Mouse (Mus musculus) heart, postnatal 14 days (tissue): ENCODE measurements around the gene Rp9. TPM values are rescaled to one million over a fixed set of nuclear protein-coding genes. Genes with fewer than 3 reads are reported as not detected.
"Not testable (repeated sequence)": the region's sequence is repeated elsewhere in the genome, so short reads cannot be mapped to it uniquely, and the experiment has no call there.

ENCODE experiments used
- DNase-seq, 2 experiments: peaks; one replicate each; pipeline ENCODE4 v3.0.0; 2021 to 2022
- intact Hi-C: fragments of 180-260 bp; cut with DNase I; formaldehyde crosslinking; loops from one replicate; pipeline ENCODE4 v1.15.1; 2025
- total RNA-seq, 2 experiments: library from RNA; stranded (reverse); gene quantifications; 2 replicates each; pipeline ENCODE4 v1.2.3; 2021

Gene Rp9
- total RNA-seq, 2 experiments from 2014 or later = 39.4 to 39.5 TPM

DNA sequence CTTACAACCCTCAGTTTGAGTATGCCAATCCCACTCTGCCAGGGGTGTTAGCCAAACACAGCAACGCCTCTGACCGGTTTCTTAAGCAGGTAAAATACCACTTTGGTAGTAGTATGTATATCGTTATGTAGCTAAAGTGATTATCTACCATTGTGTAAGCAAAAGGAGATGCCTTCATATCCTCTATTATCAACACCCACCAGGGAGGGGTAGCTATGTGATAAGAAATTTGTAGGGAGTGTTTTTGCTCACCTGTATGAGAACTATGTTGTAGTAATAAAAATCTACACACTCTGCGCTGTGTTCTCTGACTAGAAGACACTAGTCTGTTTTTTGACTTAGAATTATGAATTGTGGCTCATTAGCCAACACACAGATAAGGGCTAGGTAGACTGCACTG, 44.8 kb downstream of the Rp9 start:
- intact Hi-C loops = no loop called here
- DNase-seq = no peak

DNA sequence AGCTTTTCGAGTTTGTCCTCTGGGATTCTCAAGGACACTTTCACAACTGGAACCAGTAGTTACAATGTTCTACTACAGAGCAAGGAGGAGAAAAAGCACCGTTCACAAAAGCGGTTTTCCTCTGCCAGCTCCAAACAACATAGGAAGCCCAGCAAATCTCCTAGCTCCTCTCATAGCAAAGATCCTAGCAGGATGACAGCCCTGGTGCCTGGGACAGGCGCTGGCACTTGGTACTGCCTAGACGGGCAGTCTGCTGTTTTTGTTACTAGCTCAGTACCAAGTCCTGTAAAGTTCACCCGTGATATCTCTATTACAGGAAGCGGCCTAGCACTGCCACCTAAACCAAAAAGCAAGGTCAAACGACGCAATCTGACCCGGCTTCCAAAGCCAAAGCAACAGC, 45.3 kb downstream of the Rp9 start:
- intact Hi-C loops = no loop called here

DNA sequence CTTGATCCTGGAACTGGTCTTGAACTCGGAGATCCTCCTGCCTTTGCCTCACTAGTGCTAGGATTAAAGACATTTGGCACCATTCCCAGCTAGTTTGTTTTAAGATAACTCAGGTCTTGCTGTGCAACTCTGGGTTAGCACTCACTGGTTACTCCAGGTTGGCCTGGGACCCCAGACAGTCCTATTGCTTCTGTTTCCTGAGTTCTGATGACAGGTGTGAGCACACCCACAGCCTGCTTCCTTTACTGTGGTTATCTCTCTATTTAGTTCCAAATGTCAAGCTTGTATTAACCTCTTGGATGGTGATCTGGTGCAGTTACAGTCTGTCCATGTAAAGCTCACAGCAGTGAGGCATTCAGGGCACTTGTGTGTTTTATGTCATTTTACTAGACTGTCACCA, 46.0 kb downstream of the Rp9 start:
- intact Hi-C loops = no loop called here
- DNase-seq = no peak

More for the DNA sequence above, 45.3 kb downstream of the Rp9 start:
- no peak for DNase-seq

DNA sequence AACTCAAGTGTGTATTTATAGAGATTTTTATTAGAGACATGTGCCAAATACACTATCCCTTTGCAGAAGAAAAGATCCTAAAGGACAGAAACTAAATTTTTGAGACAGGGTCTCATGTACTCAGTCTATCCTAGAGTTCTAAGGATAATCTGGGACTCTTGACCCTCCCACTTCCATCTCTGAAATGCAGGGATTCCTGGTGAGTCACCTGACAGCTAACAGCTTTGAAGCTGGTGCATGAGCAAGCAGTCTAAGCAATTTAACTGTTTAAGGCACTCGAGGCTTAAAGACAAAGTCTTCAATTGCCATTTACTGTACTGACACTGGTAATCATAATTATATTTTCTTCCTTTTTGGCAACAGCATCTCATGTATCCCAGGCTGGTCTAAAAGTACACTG, 47.0 kb downstream of the Rp9 start:
- DNase-seq = no peak
- intact Hi-C loops = no loop called here

DNA sequence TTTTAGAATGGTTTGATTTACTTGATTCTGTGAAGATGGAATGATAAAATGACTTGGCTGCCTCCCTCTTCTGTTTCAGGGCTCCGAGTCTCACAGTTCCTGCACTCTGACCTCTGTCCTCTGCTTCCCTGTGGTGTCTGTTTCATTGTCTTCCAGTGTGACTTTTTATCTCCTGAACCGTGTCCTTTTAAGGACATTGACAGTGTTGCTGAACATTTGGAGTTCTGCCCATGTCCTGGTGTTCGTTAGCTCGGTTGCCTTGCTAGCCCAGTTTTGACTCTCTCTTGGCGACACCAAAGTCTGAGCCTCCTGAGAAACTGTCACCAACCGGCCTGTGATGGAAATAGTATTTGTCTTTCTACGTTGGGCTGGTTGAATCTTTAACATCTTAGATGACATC, 49.1 kb downstream of the Rp9 start:
- peak in 1 of 2 experiments; percentile 15 for DNase-seq
- intact Hi-C loops = no loop called here

DNA sequence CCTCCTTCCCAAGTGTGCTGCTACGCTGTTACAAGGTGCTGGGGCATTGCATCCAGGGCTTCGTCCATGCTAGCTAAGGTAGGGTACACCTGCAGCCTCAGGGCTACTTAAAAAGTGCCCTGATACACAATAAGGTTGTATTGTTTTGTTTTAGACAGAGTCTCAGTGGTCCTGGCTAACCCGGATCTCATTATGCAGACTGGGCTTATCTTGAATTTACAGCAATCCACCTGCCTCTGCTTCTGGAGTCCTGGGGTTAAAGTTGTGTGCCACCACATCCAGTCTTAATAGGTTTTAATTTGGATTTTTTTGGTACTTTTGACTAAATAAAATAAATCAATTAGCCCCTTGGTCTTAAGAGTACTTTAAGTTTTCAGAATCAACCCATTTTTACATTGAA, 49.7 kb downstream of the Rp9 start:
- DNase-seq = no peak
- intact Hi-C loops = no loop called here

DNA sequence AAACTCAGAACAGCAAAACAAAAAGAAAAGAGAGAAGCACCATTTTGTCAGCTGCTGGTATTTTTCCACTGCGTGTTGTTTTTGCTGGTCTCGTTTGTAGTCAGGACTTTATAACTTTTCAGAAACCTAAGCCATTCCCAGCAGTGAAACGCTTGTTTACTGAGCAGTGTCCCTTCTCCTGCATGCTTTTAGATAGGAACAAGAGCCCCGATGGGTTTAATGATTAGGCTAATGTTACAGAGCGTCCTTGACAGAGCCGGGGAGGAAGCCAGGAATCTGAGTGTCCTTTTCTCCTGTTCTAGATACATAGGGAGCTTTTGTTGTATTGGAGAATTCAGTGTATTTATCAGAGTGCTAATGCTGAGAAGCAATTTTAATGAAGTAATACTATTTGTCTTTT, 52.0 kb downstream of the Rp9 start:
- DNase-seq = no peak
- intact Hi-C loops = no loop called here

DNA sequence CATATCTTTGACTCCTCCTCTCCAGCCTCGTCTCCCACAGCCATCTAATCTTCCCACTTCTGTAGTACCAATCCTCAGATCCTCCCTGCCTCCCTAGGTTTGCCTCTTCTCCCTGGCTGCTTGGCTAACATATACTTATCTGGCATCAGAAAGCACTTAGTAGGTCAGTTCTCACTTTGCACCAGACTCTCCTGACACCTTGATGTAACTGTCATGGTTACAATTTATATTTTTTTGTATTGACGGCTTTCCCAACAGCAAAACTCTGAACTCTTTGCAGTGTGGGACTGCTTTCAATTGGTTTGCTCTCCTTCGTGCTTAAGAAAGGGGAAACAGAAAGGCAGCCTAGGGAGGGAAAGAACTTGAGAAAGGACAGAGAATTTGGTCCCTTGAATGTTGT, 53.4 kb downstream of the Rp9 start:
- no peak for DNase-seq
- intact Hi-C loops = no loop called here

DNA sequence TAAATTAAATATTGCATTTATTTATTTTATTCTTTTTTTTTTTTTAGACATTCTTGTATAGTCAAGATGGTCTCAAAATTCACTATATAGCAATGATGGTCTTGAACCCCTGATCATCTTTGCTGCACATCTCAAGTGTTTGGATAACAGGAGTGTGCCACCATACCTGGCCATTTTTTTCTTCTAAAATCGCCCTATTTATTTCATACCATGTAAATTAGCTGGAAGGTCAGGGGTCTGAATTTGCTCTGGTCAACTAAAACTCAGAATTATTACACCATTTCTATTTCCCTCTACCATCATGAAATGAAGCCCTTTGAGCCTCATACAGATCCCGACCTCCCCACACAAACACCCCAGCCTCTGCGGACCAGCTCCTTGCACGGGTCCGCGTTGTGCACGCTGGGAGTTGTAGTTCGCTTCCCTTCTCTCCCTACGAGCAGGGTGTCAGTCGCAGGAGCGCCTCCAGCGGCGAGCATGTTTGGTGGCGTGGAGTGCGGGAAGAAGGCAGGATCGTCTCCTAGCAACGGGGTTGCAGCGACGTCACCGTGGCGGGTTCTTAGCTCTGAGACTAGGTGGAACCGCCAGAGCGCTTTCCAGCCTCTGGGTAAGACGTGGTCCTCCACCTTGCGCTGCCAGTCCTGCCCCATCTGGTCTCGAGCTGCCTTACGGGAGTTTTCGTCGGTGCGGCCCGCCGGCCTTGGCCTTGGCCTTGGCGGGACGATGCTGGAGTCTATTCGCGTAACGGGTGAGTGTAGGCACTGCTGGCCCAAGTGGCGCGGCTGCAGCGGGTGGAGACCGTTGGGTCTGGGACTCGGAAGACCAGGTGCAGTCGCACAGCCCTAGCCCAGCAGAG, 58.3 kb downstream of the Rp9 start, which contains the start of gene 9530077C05Rik:
Gene 9530077C05Rik (plus strand): TSS at position 512 of the 856 bp plus-strand sequence.
- intact Hi-C loops = no loop called here
- peak; percentile 95 to 97 for DNase-seq

DNA sequence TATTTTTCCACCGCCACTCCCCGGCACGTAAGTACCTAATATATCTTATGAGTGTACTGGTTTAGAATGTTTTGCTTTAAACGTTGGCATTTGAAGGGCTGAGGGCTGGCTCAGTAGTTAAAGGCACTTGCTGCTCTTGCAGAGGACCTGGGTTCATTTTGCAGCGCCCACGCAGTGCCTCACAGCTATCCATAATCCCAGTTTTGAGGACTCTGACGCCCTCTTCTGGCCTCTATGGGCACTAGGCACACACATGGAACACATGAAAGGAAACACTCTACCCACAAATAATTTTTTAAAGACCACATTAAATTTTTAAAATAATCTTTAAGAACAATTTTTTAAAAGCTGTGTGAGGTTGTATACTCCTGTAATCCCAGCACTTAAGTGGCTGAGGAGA, 60.0 kb downstream of the Rp9 start:
- DNase-seq = no peak
- intact Hi-C loops = loop anchor here (5.0 kb wide), 1 partner anchor 252 kb away; the partner anchor contains the start of gene Pigyl

DNA sequence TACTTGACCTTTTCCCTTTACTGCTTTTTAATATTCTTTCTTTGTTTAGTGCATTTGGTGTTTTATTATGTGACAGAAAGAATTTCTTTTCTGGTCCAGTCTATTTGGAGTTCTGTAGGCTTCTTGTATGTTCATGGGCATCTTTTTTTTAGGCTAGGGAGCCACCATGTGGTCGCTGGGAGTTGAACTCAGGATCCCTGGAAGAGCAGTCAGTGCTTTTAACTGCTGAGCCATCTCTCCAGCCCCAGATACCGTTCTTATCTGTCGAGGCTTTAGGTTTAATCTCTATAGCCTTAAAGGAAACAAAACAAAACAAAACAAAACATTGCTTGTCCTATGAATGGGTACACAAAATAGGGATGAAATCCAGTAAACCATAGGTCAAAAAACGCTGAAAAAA, 61.2 kb downstream of the Rp9 start:
- intact Hi-C loops = loop anchor here (5.0 kb wide), 1 partner anchor 251 kb away; the partner anchor contains the start of gene Pigyl
- DNase-seq = not testable (repeated sequence)

DNA sequence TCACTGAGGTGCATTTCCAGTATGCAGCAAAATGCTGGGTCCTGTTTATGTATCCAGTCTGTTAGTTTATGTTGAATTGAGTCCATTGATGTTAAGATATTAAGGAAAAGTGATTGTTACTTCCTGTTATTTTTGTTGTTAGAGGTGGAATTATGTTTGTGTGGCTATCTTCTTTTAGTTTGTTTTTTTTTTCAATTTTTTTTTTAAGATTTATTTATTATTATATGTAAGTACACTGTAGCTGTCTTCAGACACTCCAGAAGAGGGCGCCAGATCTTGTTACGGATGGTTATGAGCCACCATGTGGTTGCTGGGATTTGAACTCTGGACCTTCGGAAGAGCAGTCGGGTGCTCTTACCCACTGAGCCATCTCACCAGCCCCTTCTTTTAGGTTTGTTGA, 61.9 kb downstream of the Rp9 start:
- intact Hi-C loops = loop anchor here (5.0 kb wide), 1 partner anchor 250 kb away; the partner anchor contains the start of gene Pigyl
- DNase-seq = not testable (repeated sequence)

DNA sequence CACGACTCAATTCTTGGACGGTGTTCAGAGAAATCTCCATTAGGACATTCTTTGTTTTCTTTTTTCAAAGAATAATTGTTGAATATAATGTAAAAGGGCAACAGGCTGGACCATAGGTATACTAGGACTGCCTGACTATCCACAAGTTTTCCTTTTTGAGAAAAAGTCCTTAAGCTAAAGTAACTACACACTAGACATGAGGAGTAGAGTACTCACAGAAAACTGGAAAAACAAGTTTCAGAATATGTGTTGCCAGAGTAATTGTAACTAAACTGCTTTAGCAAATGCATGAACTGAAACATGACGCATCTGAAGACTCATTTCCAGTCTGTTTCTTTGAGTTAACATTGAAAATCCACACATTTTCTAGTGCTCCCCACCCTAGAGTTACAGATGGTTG, 64.1 kb downstream of the Rp9 start:
- DNase-seq = no peak
- intact Hi-C loops = loop anchor here (5.0 kb wide), 1 partner anchor 248 kb away; the partner anchor contains the start of gene Pigyl

DNA sequence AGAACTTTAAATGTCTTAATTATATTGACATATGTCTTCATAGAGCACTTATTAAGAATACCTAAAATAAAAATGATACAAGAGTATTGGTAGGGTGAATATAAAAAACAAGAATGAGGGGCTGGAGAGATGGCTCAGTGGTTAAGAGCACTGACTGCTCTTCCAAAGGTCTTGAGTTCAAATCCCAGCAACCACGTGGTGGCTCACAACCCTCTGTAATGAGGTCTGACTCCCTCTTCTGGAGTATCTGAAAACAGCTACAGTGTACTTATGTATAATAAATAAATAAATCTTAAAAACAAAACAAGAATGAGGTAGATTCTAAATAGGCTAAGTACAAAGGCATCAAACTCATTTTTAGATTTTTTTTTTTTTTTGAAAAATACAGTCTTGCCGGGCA, 66.0 kb downstream of the Rp9 start:
- DNase-seq, intact Hi-C loops: not testable (repeated sequence)

DNA sequence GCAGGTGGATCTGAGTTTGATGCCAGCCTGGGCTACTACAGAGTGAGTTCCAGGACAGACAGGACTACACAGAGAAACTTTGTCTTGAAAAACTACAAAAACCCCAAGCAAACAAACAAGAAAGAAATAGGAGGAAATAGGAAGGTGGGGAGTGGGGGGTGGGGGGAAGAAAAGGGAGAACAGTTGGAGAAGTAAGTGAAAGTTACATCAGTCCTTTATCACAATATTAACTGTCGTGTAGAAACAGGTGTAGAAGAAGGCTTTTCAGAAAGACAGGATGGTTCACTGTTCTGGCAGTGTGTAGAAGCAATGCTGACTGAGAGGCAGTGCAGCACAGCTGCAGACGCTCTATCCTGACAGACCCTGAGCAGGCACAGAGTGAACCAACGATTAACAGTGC, 66.6 kb downstream of the Rp9 start:
- intact Hi-C loops = no loop called here

DNA sequence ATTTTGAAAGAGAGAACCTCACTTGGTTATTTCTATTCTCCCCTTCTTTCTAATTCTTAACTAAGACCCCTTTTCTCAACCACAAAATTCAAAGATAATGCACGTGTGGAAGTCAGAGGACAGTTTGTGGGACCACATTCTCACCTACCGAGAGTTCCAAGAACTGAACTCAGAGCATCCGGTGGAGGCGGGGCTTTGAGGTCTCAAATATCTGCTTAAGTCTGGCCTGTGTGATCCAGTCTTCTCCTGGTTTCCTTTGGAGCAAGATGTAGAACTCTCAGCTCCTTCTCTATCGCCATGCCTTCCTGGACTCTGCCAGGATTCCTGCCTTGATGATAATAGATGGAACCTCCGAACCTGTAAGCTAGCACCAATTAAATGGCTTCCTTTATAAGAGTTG, 67.5 kb downstream of the Rp9 start:
- no peak for DNase-seq
- intact Hi-C loops = no loop called here

More for the DNA sequence above, 66.6 kb downstream of the Rp9 start:
- no peak for DNase-seq

DNA sequence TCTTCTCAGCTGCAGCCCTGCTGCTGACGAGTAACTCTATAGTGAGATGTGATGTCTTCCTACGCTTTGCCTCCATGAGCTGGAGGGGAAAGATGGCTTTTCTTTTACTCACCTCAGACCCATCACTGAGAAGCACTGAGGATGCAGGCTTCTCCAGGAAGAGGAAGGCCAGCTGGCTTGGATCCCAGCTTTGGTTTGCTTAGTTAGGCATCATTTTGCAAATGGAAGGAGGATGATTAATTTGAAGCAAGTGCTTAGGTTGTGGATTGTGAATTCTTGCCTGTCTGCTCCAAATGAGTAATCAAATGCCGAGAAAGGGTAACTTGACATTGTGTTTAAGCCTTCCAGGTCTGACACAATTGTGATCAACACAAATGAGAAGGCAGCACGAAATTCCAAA, 70.5 kb downstream of the Rp9 start:
- intact Hi-C loops = no loop called here
- no peak for DNase-seq

DNA sequence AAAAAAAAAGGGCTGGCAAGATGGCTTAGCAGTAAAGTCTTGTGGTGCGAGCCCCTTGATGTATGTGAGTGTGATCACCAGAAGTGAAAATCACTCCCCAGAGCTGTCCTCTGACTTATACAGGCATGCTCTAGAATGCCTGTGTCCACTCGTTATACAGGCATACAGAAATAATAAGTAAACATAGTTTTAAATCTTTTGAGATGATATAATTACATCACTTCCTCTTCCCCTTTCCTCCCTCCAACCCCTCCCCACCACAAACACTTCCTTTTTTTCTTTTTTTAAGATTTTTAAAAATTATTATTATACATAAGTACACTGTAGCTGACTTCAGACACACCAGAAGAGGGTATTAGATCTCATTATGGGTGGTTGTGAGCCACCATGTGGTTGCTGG, 74.8 kb downstream of the Rp9 start:
- DNase-seq = no peak
- intact Hi-C loops = no loop called here

DNA sequence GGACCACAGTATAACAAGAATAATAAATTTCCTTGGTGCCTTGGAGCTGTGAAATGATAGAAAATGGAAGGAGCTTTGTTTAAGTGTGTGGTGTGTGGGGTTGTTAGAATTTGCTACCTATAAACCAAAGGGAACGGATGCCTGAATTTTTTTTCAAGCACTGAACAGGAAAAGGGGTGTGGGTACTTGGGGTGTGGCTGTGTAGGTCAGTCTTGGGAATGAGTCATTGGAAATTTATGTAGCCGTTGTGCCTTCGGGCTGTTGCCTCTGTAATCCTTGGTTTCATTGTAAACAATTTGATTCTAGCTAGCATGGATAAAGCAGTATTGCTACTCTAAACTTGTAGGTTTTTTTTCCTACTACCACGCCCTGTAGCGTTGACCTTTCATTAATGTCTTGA, 79.2 kb downstream of the Rp9 start:
- no peak for DNase-seq
- intact Hi-C loops = no loop called here

DNA sequence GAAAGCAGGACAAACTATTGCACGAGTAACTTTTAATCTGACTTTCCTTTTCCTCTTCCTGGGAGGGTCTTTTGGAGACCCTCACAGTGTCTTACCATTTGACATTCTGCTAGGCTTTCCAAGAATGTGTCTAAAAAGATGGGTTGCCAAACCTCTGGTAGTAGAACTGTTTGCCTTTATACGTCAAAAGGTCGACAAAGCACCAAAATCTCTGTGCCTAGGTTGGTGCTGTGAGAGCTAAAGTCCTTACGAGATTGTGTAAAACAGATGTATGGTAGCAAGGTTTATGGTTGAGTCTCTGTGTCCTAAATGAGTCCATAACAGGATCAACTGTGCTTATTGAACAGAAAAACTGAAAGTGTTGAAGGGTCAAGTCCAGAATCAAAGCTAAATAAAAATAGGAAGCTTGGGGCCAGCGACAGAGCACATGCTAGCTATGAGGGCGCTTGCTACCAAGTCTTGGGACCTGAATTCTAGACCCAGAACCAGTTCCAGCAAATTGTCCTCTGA, 79.8 kb downstream of the Rp9 start:
- no peak for DNase-seq
- intact Hi-C loops = loop anchor here (5.0 kb wide), 1 partner anchor 162 kb away; the partner anchor contains the start of gene Zfp809

DNA sequence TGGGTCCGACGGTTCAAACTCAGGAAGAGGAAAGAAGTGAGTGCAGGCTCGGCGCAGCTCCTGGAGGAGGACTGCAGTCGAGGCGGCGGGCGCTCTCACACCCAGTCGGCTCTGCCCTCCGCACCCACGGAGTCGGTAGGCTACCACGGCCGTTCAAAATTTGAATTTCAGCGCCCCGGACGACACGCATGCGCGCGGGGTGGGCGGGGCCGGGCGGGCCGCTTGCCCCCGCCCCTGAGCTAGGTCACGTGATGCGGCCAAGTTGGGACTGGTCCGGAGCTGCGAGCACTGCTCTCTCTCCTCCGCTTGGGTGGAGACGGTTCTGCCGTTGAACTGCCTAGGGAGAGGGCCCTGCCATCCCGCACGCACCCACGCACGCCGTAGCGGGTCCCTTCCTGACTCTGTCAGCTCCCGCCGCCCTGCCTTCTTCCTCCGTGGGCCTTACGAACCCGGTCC, 80.5 kb downstream of the Rp9 start, which contains the start of gene Anln:
Gene Anln (minus strand): TSS at position 168 of the 456 bp plus-strand sequence.
- intact Hi-C loops = loop anchor here (5.0 kb wide), 1 partner anchor 162 kb away; the partner anchor contains the start of gene Zfp809

More for the DNA sequence above, 80.5 kb downstream of the Rp9 start, which contains the start of gene Anln:
- DNase-seq = peak; percentile 93 to 96
